Mouse (Mus musculus) intestine, embryonic 14.5 days (tissue): ENCODE measurements at regions not wholly inside any gene's neighbourhood (a gene's known extent, or its start where the extent isn't known, plus 50 kb on each side); places are given as distances from the start of the nearest gene placed in this dataset.

ENCODE experiments used
- ATAC-seq: fragments of 200-750 bp; cut with Nextera tagmentation; replicated peaks from 2 replicates; pipeline ENCODE4 v1.8.0; 2017; ENCODE audit warnings: low read depth, moderate number of reproducible peaks, moderate TSS enrichment, moderate library complexity; ENCODE audit not compliant: low FRiP score, low TSS enrichment
- DNase-seq: peaks from one replicate; pipeline ENCODE4 v3.0.0-alpha.2; 2018; ENCODE audit warnings: low spot score
- H3K27ac ChIP-seq: fragments of 300-500 bp; sonication (generic); 2 replicates; pipeline ENCODE4 v1.5.1; 2014; ENCODE audit warnings: low read depth, mild to moderate bottlenecking, control low read depth
- H3K27me3 ChIP-seq: fragments of 300-500 bp; sonication (generic); replicated peaks from 2 replicates; pipeline ENCODE4 v1.6.1; 2014; ENCODE audit warnings: low read length, control low read depth; ENCODE audit not compliant: control insufficient read depth, insufficient read depth
- H3K36me3 ChIP-seq: fragments of 300-500 bp; sonication (generic); 2 replicates; pipeline ENCODE4 v1.6.1; 2014; ENCODE audit warnings: low read length, control low read depth; ENCODE audit not compliant: control insufficient read depth, insufficient read depth
- H3K4me1 ChIP-seq: fragments of 300-500 bp; sonication (generic); replicated peaks from 2 replicates; pipeline ENCODE4 v1.6.1; 2014; ENCODE audit warnings: low read length, control low read depth, mixed read lengths; ENCODE audit not compliant: control insufficient read depth, insufficient read depth
- H3K4me2 ChIP-seq: fragments of 300-500 bp; sonication (generic); 2 replicates; pipeline ENCODE4 v1.6.1; 2014; ENCODE audit warnings: low read length
- H3K4me3 ChIP-seq: fragments of 300-500 bp; sonication (generic); 2 replicates; pipeline ENCODE4 v1.5.1; 2014; ENCODE audit warnings: low read depth, low read length, control low read depth, mixed read lengths
- H3K9ac ChIP-seq: fragments of 300-500 bp; sonication (generic); 2 replicates; pipeline ENCODE4 v1.6.1; 2014; ENCODE audit warnings: mild to moderate bottlenecking, low read length
- H3K9me3 ChIP-seq: fragments of 300-500 bp; sonication (generic); 2 replicates; pipeline ENCODE4 v1.6.1; 2016; ENCODE audit warnings: low read length, control low read depth; ENCODE audit not compliant: control insufficient read depth
- WGBS: fragments of 180-500 bp; shearing (Covaris S2); extraction: QIAGEN DNeasy Blood & Tissue Kit; methylation state at CpG from one replicate; pipeline ENCODE4 v1.1.7; 2014; 5-methylcytosine and 5-hydroxymethylcytosine counted together

DNA sequence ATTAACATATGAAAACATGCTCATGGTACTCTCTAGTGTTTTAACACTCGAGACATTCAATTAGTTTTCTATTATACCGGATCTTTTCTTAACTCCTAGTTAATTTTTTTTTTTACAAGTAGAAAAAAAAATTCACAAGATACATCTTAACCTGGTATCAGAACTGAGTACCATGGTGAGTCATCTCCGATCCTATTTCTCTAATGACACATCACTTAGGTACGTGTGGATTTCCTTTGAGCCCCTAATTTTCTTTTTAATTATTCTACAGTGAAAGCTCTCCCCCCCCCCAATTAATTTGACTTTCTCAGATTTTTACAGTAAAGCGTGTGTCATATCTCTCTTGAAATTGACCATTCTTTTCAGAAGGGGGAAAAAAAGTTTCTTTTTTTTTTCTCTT lies 206.9 kb upstream of the Sox2 start:
- H3K9ac ChIP-seq: no peak overlapping the region
- H3K4me3 ChIP-seq: no peak overlapping the region
- no peaks in the 10 kb centered on the region for H3K9me3 ChIP-seq
- WGBS: 79% methylated on average over 5 of the region's 5 CpGs
- ATAC-seq: no peak
- H3K27me3 ChIP-seq: no peaks in the 10 kb centered on the region
- no peak for DNase-seq
- H3K4me2 ChIP-seq: no peak overlapping the region
- H3K36me3 ChIP-seq: no peaks in the 10 kb centered on the region
- no peak overlapping the region for H3K27ac ChIP-seq
- H3K4me1 ChIP-seq: no peaks in the 10 kb centered on the region

GRCm38 (mm10) chr3:34441792-34442191 lies 208.4 kb upstream of the Sox2 start:
- Histone ChIP-seq H3K27ac (no peak overlapping the region), H3K9me3 (no peaks in the 10 kb centered on the region), H3K4me2 (no peak overlapping the region), H3K4me1 (no peaks in the 10 kb centered on the region), H3K9ac (no peak overlapping the region), H3K4me3 (no peak overlapping the region), H3K36me3 (no peaks in the 10 kb centered on the region), H3K27me3 (no peaks in the 10 kb centered on the region)
- WGBS: 69% methylated on average over 4 of the region's 4 CpGs
- no peak for ATAC-seq
- DNase-seq: no peak

DNA sequence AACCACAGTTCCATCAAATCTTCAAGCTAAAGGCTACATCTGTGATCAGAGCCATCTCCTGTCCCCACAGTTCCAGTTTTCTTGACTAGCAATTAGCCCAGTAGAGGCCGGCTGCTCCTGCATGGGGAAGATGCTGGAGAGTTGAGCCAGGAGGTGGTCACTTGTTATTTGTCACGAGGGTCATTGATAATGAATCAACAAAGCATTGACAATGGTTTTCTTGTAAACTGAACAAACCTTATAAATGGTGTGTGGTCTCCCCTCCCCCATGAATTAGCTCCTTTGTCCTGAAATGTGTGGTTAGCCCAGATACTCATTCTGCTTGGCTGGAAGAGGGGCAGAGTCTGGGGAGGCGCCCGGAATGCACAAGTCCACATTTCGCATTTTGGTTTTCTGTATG lies 208.9 kb upstream of the Sox2 start:
- Histone ChIP-seq H3K36me3 (no peaks in the 10 kb centered on the region), H3K4me1 (no peaks in the 10 kb centered on the region), H3K27ac (no peak overlapping the region), H3K9me3 (no peaks in the 10 kb centered on the region), H3K27me3 (no peaks in the 10 kb centered on the region), H3K4me2 (no peak overlapping the region), H3K9ac (no peak overlapping the region), H3K4me3 (no peak overlapping the region)
- no peak for DNase-seq
- WGBS: 67% methylated on average over 5 of the region's 5 CpGs
- ATAC-seq: no peak

GRCm38 (mm10) chr3:34434901-34435300 lies 215.3 kb upstream of the Sox2 start:
- 52% methylated on average over 9 of the region's 9 CpGs for WGBS
- H3K36me3 ChIP-seq: no peaks in the 10 kb centered on the region

DNA sequence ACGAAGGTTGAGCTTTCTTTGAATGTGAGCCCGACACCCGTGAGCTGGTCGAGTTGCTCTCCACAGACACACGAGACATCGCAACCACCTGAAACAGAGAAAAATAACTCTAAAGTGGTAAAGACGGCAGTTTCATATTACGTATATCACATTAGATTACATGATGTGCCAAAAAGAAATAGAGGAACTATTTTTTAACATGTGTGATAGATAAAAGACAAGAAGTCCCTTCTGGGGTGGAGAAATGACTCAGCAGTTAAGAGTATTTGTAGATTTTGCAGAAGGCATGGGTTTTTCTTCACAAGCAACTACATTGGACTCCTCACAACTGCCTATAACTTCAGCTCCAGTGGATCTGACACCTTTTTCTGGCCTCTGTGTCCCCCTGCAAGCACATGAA lies 222.2 kb upstream of the Sox2 start:
- ATAC-seq (no peak), DNase-seq (no peak)
- Histone ChIP-seq H3K27me3 (no peaks in the 10 kb centered on the region), H3K27ac (no peak overlapping the region), H3K4me1 (no peaks in the 10 kb centered on the region), H3K9me3 (no peaks in the 10 kb centered on the region), H3K36me3 (no peaks in the 10 kb centered on the region), H3K9ac (no peak overlapping the region), H3K4me2 (no peak overlapping the region), H3K4me3 (no peak overlapping the region)
- 88% methylated on average over 8 of the region's 8 CpGs for WGBS

More at GRCm38 (mm10) chr3:34434901-34435300, 215.3 kb upstream of the Sox2 start:
- Histone ChIP-seq H3K27me3 (no peaks in the 10 kb centered on the region), H3K4me1 (no peaks in the 10 kb centered on the region), H3K9ac (no peak overlapping the region), H3K9me3 (no peaks in the 10 kb centered on the region), H3K4me2 (no peak overlapping the region), H3K27ac (no peak overlapping the region), H3K4me3 (no peak overlapping the region)
- no peak for ATAC-seq
- no peak for DNase-seq

- WGBS: 86% methylated on average over 4 of the region's 4 CpGs
- Histone ChIP-seq H3K4me1 (no peaks in the 10 kb centered on the region), H3K9me3 (no peaks in the 10 kb centered on the region), H3K4me3 (no peak overlapping the region), H3K36me3 (no peaks in the 10 kb centered on the region), H3K9ac (no peak overlapping the region), H3K27me3 (no peaks in the 10 kb centered on the region), H3K4me2 (no peak overlapping the region), H3K27ac (no peak overlapping the region)
- DNase-seq (no peak), ATAC-seq (no peak)
Observed at GRCm38 (mm10) chr3:34427495-34427894, 222.7 kb upstream of the Sox2 start.

DNA sequence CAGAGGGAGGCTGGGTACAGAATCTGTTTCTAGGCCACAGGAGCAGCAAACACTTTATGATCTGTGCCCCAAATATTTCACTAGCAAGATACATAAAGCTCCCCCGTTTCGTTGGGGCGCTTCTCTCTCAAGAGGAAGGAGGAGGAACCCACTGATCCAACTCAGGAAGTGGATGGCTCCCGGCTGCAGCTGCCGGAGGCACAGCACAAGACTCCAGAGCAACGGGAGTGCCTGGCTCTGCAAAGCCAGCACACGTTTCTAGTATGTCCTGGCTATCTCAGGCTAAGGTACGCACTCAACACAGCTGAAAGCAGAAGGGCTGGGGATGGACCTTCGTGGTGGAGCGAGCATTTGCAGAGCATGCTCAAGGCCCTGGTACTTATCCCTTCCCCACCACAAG lies 223.2 kb upstream of the Sox2 start:
- ATAC-seq: no peak
- Histone ChIP-seq H3K9me3 (no peaks in the 10 kb centered on the region), H3K4me1 (no peaks in the 10 kb centered on the region), H3K27me3 (no peaks in the 10 kb centered on the region), H3K27ac (no peak overlapping the region), H3K36me3 (no peaks in the 10 kb centered on the region), H3K4me3 (no peak overlapping the region), H3K4me2 (no peak overlapping the region), H3K9ac (no peak overlapping the region)
- 76% methylated on average over 10 of the region's 10 CpGs for WGBS
- no peak for DNase-seq

DNA sequence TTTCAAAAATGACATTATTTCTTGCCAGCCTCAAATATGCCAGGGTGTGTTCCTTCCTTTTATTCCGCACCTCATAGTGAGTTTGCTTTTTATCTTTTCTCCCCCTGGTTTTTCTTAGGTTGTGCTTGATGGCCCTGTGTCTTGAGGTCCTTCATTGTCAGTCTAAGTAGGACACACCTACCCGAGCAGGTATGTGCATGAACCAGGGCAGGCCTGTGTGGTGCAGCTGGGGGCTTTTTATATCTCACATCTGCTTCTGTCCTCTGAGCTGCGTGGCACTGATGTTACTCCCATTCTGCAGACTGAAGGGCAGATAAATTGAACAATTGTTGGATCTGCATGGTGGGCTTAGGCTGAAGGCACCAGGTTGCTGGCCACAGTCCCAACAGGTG lies 238.3 kb upstream of the Sox2 start:
- Histone ChIP-seq H3K27me3 (no peaks in the 10 kb centered on the region), H3K27ac (no peak overlapping the region), H3K36me3 (no peaks in the 10 kb centered on the region), H3K9me3 (no peaks in the 10 kb centered on the region), H3K9ac (no peak overlapping the region), H3K4me2 (no peak overlapping the region), H3K4me3 (no peak overlapping the region), H3K4me1 (no peaks in the 10 kb centered on the region)
- DNase-seq (no peak), ATAC-seq (no peak)
- 82% methylated on average over 3 of the region's 3 CpGs for whole genome bisulfite sequencing

- Histone ChIP-seq H3K4me1 (no peaks in the 10 kb centered on the region), H3K27ac (no peak overlapping the region), H3K27me3 (no peaks in the 10 kb centered on the region), H3K4me2 (no peak overlapping the region), H3K36me3 (no peaks in the 10 kb centered on the region), H3K9ac (no peak overlapping the region), H3K9me3 (no peaks in the 10 kb centered on the region), H3K4me3 (no peak overlapping the region)
- DNase-seq (no peak), ATAC-seq (no peak)
- 53% methylated on average over 10 of the region's 10 CpGs for WGBS
Observed at GRCm38 (mm10) chr3:34411142-34411914, 238.9 kb upstream of the Sox2 start.
